Mouse (Mus musculus) myocyte (in vitro differentiated cells): Measurements from ENCODE around the gene Alk.

Source experiments
- CEBPB ChIP-seq: IDR thresholded peaks from 2 replicates; pipeline ENCODE4 v1.6.1; 2011; ENCODE audit warnings: mild to moderate bottlenecking, moderate library complexity; ENCODE audit not compliant: poor library complexity, insufficient read depth, severe bottlenecking
- E2F4 ChIP-seq: IDR thresholded peaks from one replicate; pipeline ENCODE4 v1.6.1; 2011; ENCODE audit warnings: mild to moderate bottlenecking, control low read depth, moderate library complexity; ENCODE audit not compliant: insufficient read depth
- MAX ChIP-seq: IDR thresholded peaks from one replicate; pipeline ENCODE4 v1.6.1; 2011; ENCODE audit warnings: low read depth, mild to moderate bottlenecking, control low read depth
- MYOG ChIP-seq, 3 experiments: IDR thresholded peaks; one replicate each; pipeline ENCODE4 v1.6.1; 2011; ENCODE audit warnings: control low read depth in 2 of 3, low read depth in 2 of 3, mild to moderate bottlenecking in 2 of 3; ENCODE audit not compliant: insufficient read length in 2 of 3, control insufficient read depth in 1 of 3, insufficient read depth in 1 of 3
- POLR2A ChIP-seq: IDR thresholded peaks from one replicate; pipeline ENCODE4 v1.6.1; 2011; ENCODE audit warnings: low read depth, mild to moderate bottlenecking, control low read depth, moderate library complexity; ENCODE audit not compliant: insufficient read length
- POLR2AphosphoS2 ChIP-seq: IDR thresholded peaks from one replicate; pipeline ENCODE4 v1.6.1; 2011; ENCODE audit warnings: low read depth, control low read depth; ENCODE audit not compliant: insufficient read length
- TCF12 ChIP-seq: IDR thresholded peaks from one replicate; pipeline ENCODE4 v1.6.1; 2011; ENCODE audit warnings: mild to moderate bottlenecking, control low read depth; ENCODE audit not compliant: poor library complexity, insufficient read depth, severe bottlenecking
- USF1 ChIP-seq: IDR thresholded peaks from one replicate; pipeline ENCODE4 v1.6.1; 2011; ENCODE audit warnings: low read depth, mild to moderate bottlenecking, control low read depth, moderate library complexity

- TF ChIP-seq USF1, result no peak
- TF ChIP-seq POLR2A, result no peak
- no peak for TF ChIP-seq TCF12
- no peak for TF ChIP-seq CEBPB
- TF ChIP-seq MAX, result no peak
- TF ChIP-seq POLR2AphosphoS2, result no peak
- TF ChIP-seq MYOG (IDR thresholded peaks at IDR 0.05; ENCODE audit: control insufficient read depth in 1 of 3, insufficient read depth in 1 of 3, insufficient read length in 2 of 3, low read depth in 2 of 3), result no peak
- TF ChIP-seq E2F4, result no peak
These were observed 739.0 kb downstream of the Alk start for GRCm38 (mm10) chr17:71865437-71865836.
